Comparison of ENCODE assay signal across 8 mouse cellular contexts in genomic region chr6:38650263-38650937, GRCm38 (mm10). TPM values are rescaled to one million over a fixed set of nuclear protein-coding genes. Genes with fewer than 3 reads are reported as not detected.
DNase-seq lines count a peak whose midpoint lies in the region; ATAC-seq and TF ChIP-seq lines count a peak whose summit lies in the region.

No protein-coding gene starts in this region.

- no peak overlapping the region for H3K27ac ChIP-seq in heart, postnatal 0 days (ENCODE audit: low read depth)

- peak; percentile 96 for TF ChIP-seq CTCF in heart, postnatal 0 days (IDR thresholded peaks at IDR 0.05; ENCODE audit: low read depth)
- TF ChIP-seq CTCF in lung, adult 2 months (IDR thresholded peaks at IDR 0.05; ENCODE audit: insufficient read depth, low read length), result peak; percentile 95

- no peak overlapping the region for H3K9ac ChIP-seq in heart, postnatal 0 days (replicated peaks; ENCODE audit: low read depth, low read length)

- TF ChIP-seq POLR2A in lung, adult 2 months (IDR thresholded peaks at IDR 0.05; ENCODE audit: borderline replicate concordance, extremely low read depth, low read depth, low read length), result no peak

- ATAC-seq in heart, postnatal 0 days (ENCODE audit: insufficient read depth, low read depth), result peak; percentile 72; the same call in 1 of the 2 replicates
- ATAC-seq in neutrophil, adult 5-6 weeks (ENCODE audit: extremely low read depth, insufficient number of reproducible peaks, low FRiP score, poor library complexity, severe bottlenecking), result peak; percentile 80

- H3K4me2 ChIP-seq in heart, postnatal 0 days (ENCODE audit: low read depth, low read length), result no peak overlapping the region

- no peaks in the 10 kb centered on the region for H3K27me3 ChIP-seq in heart, postnatal 0 days (ENCODE audit: control insufficient read depth, insufficient read depth, low read length)

- DNase-seq in CD8-positive naive resting alpha-beta T cell, adult 2 months (ENCODE audit: low read depth in 2 of 2, low spot score in 2 of 2), result peak; percentile 35 to 45
- peak; percentile 80 for DNase-seq in adrenal gland, postnatal 10 days
- DNase-seq in embryo, embryonic 11.5 days (ENCODE audit: low read depth, low spot score), result peak; percentile 63
- DNase-seq in heart, postnatal 0 days (ENCODE audit: low spot score), result peak; percentile 58
- peak; percentile 79 to 83 for DNase-seq in kidney, postnatal 4 days
- peak; percentile 54 for DNase-seq in lung, adult 2 months
- peak; percentile 6 to 16 for DNase-seq in thymus, adult 18-20 months

- WGBS in heart, postnatal 0 days, result 33% methylated on average over 14 of the region's 14 CpGs
- 32% methylated on average over 14 of the region's 14 CpGs for WGBS in lung, adult 2 months

- H3K4me1 ChIP-seq in heart, postnatal 0 days (ENCODE audit: control insufficient read depth, insufficient read depth), result no peaks in the 10 kb centered on the region
- no peaks in the 10 kb centered on the region for H3K4me1 ChIP-seq in lung, adult 2 months (ENCODE audit: control insufficient read depth, insufficient read depth, low read length)

- no peak overlapping the region for H3K4me3 ChIP-seq in heart, postnatal 0 days (ENCODE audit: low read depth, low read length)
- H3K4me3 ChIP-seq in lung, adult 2 months (replicated peaks; ENCODE audit: extremely low read depth, low read depth, low read length), result no peak overlapping the region

- H3K9me3 ChIP-seq in heart, postnatal 0 days (replicated peaks; ENCODE audit: control insufficient read depth, low read length), result no peaks in the 10 kb centered on the region

- no peak for TF ChIP-seq EP300 in heart, postnatal 0 days (IDR thresholded peaks at IDR 0.05; ENCODE audit: low read depth)

- H3K36me3 ChIP-seq in heart, postnatal 0 days (replicated peaks; ENCODE audit: control insufficient read depth, insufficient read depth, low read length), result no peaks in the 10 kb centered on the region

RNA-seq across cellular contexts. Expression of gene Clec2l, which starts 12.5 kb away (rescaled TPM):
- total RNA-seq in adrenal gland, postnatal 10 days (2021), result 1 to 10 TPM; 3.2 to 4.2 TPM
- 3.4 and 3.9 TPM in 2 replicates for total RNA-seq in heart, postnatal 0 days (2014; rRNA removed; ENCODE audit: low replicate concordance)
- 1.0 and 1.2 TPM in 2 replicates for polyA plus RNA-seq in heart, postnatal 0 days (2015; fragmentation: Nextera tagmentation; extraction: Ambion mirVana)
- polyA plus RNA-seq in lung, adult 2 months (2012; rRNA removed), result 0.50 and 1.1 TPM in 2 replicates
- not detected in 2 replicates for total RNA-seq in neutrophil, adult 5-6 weeks (2017)

RNA-seq across cellular contexts. Expression of gene Klrg2, which starts 13.4 kb away (rescaled TPM):
- total RNA-seq in adrenal gland, postnatal 10 days (2021), result under 1 TPM; 0.42 to 0.96 TPM
- total RNA-seq in heart, postnatal 0 days (2014; rRNA removed; ENCODE audit: low replicate concordance), result 0.04 and 1.7 TPM in 2 replicates
- polyA plus RNA-seq in heart, postnatal 0 days (2015; fragmentation: Nextera tagmentation; extraction: Ambion mirVana), result 0.20 and 0.25 TPM in 2 replicates
- polyA plus RNA-seq in lung, adult 2 months (2012; rRNA removed), result 4.0 and 5.3 TPM in 2 replicates
- 0.23 TPM in 1 of 2 replicates, not detected in the other for total RNA-seq in neutrophil, adult 5-6 weeks (2017)

Comparison
In these comparisons a context has a peak if more than half of its experiments do, and no peak if none do; other contexts are left out.
1. DNase-seq: peak in every context shown above with its lines; median percentile 81 in kidney, postnatal 4 days; 80 in adrenal gland, postnatal 10 days; 63 in embryo, embryonic 11.5 days; 58 in heart, postnatal 0 days; 54 in lung, adult 2 months; 40 in CD8-positive naive resting alpha-beta T cell, adult 2 months; 11 in thymus, adult 18-20 months.